Mouse (Mus musculus) liver, embryonic 11.5 days (tissue): ENCODE data around the gene Pcnx2. TPM values are rescaled to one million over a fixed set of nuclear protein-coding genes. Genes with fewer than 3 reads are reported as not detected.

ENCODE experiments used
- ATAC-seq: fragments of 200-750 bp; cut with Nextera tagmentation; replicated peaks from 2 replicates; pipeline ENCODE4 v1.8.0; 2017; ENCODE audit warnings: moderate number of reproducible peaks, mild to moderate bottlenecking, moderate TSS enrichment, moderate library complexity; ENCODE audit not compliant: low FRiP score
- DNase-seq: peaks from one replicate; pipeline ENCODE4 v3.0.0-alpha.2; 2017; ENCODE audit warnings: low spot score
- H3K27ac ChIP-seq: fragments of 300-500 bp; sonication (generic); 2 replicates; pipeline ENCODE4 v1.5.1; 2014; ENCODE audit warnings: mild to moderate bottlenecking, low read depth, low read length, control low read depth
- H3K27me3 ChIP-seq: fragments of 300-500 bp; sonication (generic); replicated peaks from 2 replicates; pipeline ENCODE4 v1.6.1; 2014; ENCODE audit warnings: low read length, mixed read lengths; ENCODE audit not compliant: control insufficient read depth, insufficient read depth
- H3K36me3 ChIP-seq: fragments of 300-500 bp; sonication (generic); 2 replicates; pipeline ENCODE4 v1.6.1; 2014; ENCODE audit warnings: mild to moderate bottlenecking, low read length, moderate library complexity, mixed read lengths; ENCODE audit not compliant: control insufficient read depth, insufficient read depth
- H3K4me1 ChIP-seq: fragments of 300-500 bp; sonication (generic); replicated peaks from 2 replicates; pipeline ENCODE4 v1.6.1; 2014; ENCODE audit warnings: low read length, mixed read lengths; ENCODE audit not compliant: control insufficient read depth, insufficient read depth
- H3K4me2 ChIP-seq: fragments of 300-500 bp; sonication (generic); 2 replicates; pipeline ENCODE4 v1.6.1; 2014; ENCODE audit warnings: mild to moderate bottlenecking, control low read depth, moderate library complexity
- H3K4me3 ChIP-seq: fragments of 300-500 bp; sonication (generic); 2 replicates; pipeline ENCODE4 v1.5.1; 2014; ENCODE audit warnings: low read depth, low read length, control low read depth
- H3K9ac ChIP-seq: fragments of 300-500 bp; sonication (generic); 2 replicates; pipeline ENCODE4 v1.6.1; 2014; ENCODE audit warnings: low read depth, low read length, control low read depth
- H3K9me3 ChIP-seq: fragments of 300-500 bp; sonication (generic); 2 replicates; pipeline ENCODE4 v1.6.1; 2016; ENCODE audit warnings: low read length, inconsistent platforms, mixed read lengths; ENCODE audit not compliant: control insufficient read depth
- WGBS: fragments of 180-500 bp; shearing (Covaris S2); extraction: QIAGEN DNeasy Blood & Tissue Kit; methylation state at CpG from one replicate; pipeline ENCODE4 v1.1.7; 2014; 5-methylcytosine and 5-hydroxymethylcytosine counted together
- polyA plus RNA-seq: library from polyadenylated mRNA; unstranded; fragments of >200 nt; fragmentation: Nextera tagmentation; extraction: Ambion mirVana; gene quantifications from 2 replicates; pipeline ENCODE4 v1.2.1, GENCODE M21; 2014

Gene Pcnx2
- polyA plus RNA-seq, 1 experiment from 2014 or later, result 0.67 TPM

DNA sequence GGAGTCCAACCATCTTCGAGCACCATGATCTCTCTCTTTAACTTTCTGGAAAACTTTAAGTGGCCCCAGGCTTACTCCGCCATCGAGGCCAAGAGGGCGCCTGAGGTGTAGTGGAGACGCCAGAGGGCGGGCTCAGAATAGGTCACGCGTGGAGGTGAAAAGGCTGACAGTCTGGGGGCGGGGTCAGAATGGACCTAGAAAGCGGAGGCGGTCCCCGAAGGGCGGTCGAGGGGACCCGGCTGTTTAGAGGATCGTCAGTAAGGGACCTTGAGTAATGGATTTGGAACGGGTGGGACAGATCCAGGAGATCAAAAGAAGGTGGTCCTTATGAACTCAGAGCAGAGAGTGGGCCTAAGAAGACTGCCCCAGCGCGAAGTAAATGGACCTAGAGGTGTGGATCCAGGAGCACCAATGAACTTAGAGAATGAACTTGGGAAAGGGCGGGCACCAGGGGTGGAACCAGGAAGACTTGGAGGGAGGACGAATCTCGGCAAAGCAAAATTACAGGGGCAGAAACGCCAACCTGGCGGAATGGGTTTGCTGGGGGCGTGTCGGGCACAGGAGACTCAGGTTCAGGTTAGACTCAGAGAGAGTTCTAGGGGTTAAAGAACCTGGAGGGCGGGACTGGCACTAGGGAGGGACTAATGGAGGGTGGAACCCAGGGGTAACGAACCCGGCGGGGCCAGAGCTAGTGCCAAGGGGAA lies 11.7 kb upstream of the Pcnx2 start:
- ATAC-seq, result peak; percentile 23; the same call in 1 of the 2 replicates
- Histone ChIP-seq H3K4me1 (no peaks in the 10 kb centered on the region; the same call in 1 of the 2 replicates), H3K4me2 (peak overlapping the region; percentile 82), H3K27me3 (peaks cover 54% of the 10 kb centered on the region), H3K4me3 (peak overlapping the region; percentile 42), H3K9me3 (no peaks in the 10 kb centered on the region), H3K36me3 (no peaks in the 10 kb centered on the region), H3K27ac (no peak overlapping the region), H3K9ac (no peak overlapping the region)
- DNase-seq, result peak; percentile 38
- WGBS, result 5% methylated on average over 30 of the region's 30 CpGs

DNA sequence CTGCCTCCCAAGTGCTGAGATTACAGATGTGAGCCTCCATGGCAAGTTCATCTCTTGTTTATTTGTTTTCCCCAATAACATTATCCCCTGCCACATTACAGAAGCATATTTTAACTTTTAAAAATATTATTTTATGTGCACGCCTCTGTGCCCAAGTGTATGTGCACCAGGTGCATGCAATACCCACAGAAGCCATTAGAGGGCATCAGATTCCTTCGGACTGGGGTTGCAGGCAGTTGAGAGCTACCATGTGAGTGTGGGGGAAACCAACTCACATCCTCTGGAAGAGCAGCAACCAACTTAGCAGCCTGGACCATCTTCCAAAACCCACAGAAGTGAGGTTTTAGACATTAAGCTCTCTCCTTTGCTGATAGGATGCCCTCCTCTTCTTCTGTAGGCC lies 9.2 kb upstream of the Pcnx2 start:
- Histone ChIP-seq H3K9ac (no peak overlapping the region), H3K27ac (no peak overlapping the region), H3K9me3 (no peaks in the 10 kb centered on the region), H3K4me2 (no peak overlapping the region), H3K36me3 (no peaks in the 10 kb centered on the region), H3K4me1 (no peaks in the 10 kb centered on the region; the same call in 1 of the 2 replicates), H3K27me3 (peaks cover 40% of the 10 kb centered on the region), H3K4me3 (no peak overlapping the region)
- WGBS, result 66% methylated on average over 2 of the region's 2 CpGs
- ATAC-seq (no peak), DNase-seq (no peak)

DNA sequence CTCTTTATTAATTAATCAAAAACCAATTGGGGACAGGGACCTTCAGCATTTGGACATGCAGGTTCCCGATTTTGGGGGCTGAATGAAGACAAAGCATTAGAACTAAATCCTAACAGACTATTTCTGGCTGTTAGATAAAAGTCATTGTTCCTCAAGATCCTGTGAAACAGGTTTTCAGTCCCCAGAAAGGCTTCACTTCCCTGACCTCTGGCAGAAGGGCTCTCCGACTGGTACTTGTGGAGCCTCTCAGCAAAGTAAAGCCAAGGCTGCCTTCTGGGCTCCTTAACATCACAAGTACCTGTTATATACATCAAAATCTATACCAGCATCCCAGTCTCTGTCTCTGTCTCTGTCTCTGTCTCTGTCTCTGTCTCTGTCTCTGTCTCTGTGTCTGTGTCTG lies 7.2 kb upstream of the Pcnx2 start:
- H3K36me3 ChIP-seq, result no peaks in the 10 kb centered on the region
- no peak overlapping the region for H3K27ac ChIP-seq
- no peaks in the 10 kb centered on the region for H3K4me1 ChIP-seq
- ATAC-seq, result no peak
- H3K4me3 ChIP-seq, result no peak overlapping the region
- H3K9me3 ChIP-seq, result no peaks in the 10 kb centered on the region
- H3K27me3 ChIP-seq, result peaks cover 21% of the 10 kb centered on the region
- H3K9ac ChIP-seq, result no peak overlapping the region
- H3K4me2 ChIP-seq, result no peak overlapping the region
- 67% methylated on average over 2 of the region's 2 CpGs for WGBS
- no peak for DNase-seq

DNA sequence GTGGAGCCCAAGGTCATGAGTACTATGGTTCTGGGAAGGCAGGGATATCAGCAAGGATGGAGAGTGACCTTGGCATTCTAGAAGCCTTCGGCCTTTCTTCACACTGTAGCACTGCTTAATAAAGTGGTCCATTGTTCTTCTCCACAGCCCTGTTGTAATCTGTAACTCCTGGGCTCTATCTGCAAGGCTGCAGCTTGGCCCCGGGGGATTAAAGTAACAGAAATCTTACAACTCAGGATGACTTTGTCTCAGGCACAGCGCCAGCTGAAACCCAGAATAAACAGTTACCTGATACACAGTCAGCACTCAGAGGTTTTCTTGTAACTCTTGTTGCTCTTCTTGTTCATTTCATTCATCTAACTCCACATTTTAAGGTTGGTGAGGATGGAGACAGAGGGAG lies 4.4 kb upstream of the Pcnx2 start:
- ATAC-seq (no peak), DNase-seq (no peak)
- 61% methylated on average over 3 of the region's 3 CpGs for WGBS

DNA sequence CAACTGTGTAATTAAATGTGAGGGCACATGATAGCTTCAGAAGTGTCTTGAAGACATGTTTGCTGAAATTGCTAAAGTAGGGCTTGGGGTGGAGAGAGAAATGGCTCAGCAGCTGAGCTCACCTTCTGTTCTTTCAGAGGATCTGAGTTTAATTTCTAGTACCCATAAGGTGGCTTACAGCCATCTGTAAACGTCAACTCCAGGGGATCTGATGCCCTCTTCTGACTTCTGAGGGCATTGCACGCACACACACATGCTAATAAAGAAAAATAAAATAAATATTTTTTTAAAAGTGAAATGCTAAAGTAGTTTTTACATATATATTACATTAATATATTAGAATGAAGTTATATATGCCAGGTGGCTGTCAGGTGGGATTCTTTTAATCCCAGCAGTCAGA lies 3.0 kb upstream of the Pcnx2 start:
- ATAC-seq (no peak), DNase-seq (no peak)
- Histone ChIP-seq H3K27ac (no peak overlapping the region), H3K4me1 (0 out of 2 replicates have a peak, but pooled peaks cover 3% of the 10 kb centered on the region), H3K4me2 (no peak overlapping the region), H3K27me3 (peaks cover 27% of the 10 kb centered on the region), H3K36me3 (no peaks in the 10 kb centered on the region), H3K4me3 (no peak overlapping the region), H3K9ac (no peak overlapping the region), H3K9me3 (no peaks in the 10 kb centered on the region)
- WGBS, result 12% methylated on average over 2 of the region's 2 CpGs

More for the DNA sequence above, 4.4 kb upstream of the Pcnx2 start:
- Histone ChIP-seq H3K4me3 (no peak overlapping the region), H3K27ac (no peak overlapping the region), H3K9me3 (no peaks in the 10 kb centered on the region), H3K9ac (no peak overlapping the region), H3K4me2 (no peak overlapping the region), H3K36me3 (no peaks in the 10 kb centered on the region), H3K4me1 (0 out of 2 replicates have a peak, but pooled peaks cover 3% of the 10 kb centered on the region), H3K27me3 (peaks cover 13% of the 10 kb centered on the region)

DNA sequence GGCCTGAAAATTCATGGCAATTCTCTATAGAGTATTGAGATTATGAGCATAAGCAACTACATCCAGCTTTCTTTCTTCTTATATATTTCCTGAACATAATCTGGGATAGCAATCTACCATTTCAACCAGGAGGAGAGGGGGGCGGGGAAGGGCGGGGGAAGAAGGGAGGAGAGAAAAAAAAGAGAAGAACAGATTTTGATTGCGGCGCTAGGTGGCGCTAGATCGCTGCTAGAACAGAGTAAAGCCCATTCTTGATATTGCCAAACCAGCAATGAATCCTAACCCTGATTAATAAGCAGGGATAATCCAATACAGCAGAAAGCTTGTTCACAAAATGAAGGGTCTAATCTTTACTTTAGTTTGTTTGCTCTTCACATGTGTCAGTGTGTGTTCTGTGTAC lies 782 bp upstream of the Pcnx2 start:
- ATAC-seq (no peak), DNase-seq (no peak)
- no peak overlapping the region for H3K9ac ChIP-seq
- WGBS, result 0% methylated on average over 6 of the region's 6 CpGs
- H3K4me2 ChIP-seq, result no peak overlapping the region
- no peak overlapping the region for H3K4me3 ChIP-seq
- H3K4me1 ChIP-seq, result 0 out of 2 replicates have a peak, but pooled peaks cover 3% of the 10 kb centered on the region
- no peak overlapping the region for H3K27ac ChIP-seq
- H3K9me3 ChIP-seq, result no peaks in the 10 kb centered on the region
- H3K27me3 ChIP-seq, result peaks cover 28% of the 10 kb centered on the region
- H3K36me3 ChIP-seq, result no peaks in the 10 kb centered on the region

DNA sequence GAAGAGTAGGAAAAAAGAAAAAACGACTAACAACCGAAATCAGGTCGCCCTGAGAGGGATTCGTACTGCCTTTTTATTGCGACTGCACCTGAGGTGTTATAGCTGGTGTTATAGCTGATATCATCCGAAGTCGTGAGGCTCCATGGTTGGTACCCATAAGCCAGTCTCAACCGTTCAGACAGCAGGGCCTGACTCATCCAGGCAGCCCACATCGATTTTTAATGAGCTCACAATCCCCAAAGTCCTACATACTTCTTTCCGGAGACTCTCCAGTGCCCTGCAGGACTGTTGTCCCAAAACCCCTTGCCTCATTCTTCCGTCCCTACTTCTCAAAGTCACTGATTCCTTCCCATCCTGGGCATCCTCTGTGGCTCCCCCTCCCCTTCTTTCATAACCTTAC lies 729 bp downstream of the Pcnx2 start:
- Histone ChIP-seq H3K36me3 (no peaks in the 10 kb centered on the region), H3K4me3 (no peak overlapping the region), H3K9ac (no peak overlapping the region), H3K27ac (no peak overlapping the region), H3K4me1 (0 out of 2 replicates have a peak, but pooled peaks cover 3% of the 10 kb centered on the region), H3K9me3 (no peaks in the 10 kb centered on the region), H3K27me3 (peaks cover 28% of the 10 kb centered on the region), H3K4me2 (no peak overlapping the region)
- no peak for DNase-seq
- ATAC-seq, result no peak
- 55% methylated on average over 11 of the region's 11 CpGs for WGBS

DNA sequence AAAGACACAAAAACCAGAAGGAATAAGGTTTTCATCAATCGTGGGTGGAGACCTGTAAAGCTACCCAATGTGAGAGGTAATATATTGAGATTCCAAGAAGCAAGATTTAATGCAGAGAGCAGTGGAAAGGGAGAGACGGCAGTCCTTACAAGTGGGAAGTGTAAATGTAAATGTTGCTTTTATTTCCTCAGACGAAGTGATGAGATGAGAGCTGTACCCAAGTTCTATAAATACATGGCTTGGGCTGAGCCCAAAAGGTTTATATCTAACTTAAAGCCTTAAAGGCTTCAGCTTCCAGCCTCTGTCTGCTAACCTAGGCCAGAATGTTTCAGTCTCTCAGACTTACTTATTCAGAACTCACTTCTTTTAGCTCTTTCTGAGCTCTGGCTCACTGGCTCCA lies 8.2 kb downstream of the Pcnx2 start:
- no peaks in the 10 kb centered on the region for H3K9me3 ChIP-seq
- no peaks in the 10 kb centered on the region for H3K36me3 ChIP-seq
- no peak overlapping the region for H3K9ac ChIP-seq
- no peak overlapping the region for H3K4me2 ChIP-seq
- no peaks in the 10 kb centered on the region for H3K27me3 ChIP-seq
- no peak for DNase-seq
- H3K4me3 ChIP-seq, result no peak overlapping the region
- no peak for ATAC-seq
- no peaks in the 10 kb centered on the region for H3K4me1 ChIP-seq
- H3K27ac ChIP-seq, result no peak overlapping the region
- WGBS, result 80% methylated on average over 3 of the region's 3 CpGs

DNA sequence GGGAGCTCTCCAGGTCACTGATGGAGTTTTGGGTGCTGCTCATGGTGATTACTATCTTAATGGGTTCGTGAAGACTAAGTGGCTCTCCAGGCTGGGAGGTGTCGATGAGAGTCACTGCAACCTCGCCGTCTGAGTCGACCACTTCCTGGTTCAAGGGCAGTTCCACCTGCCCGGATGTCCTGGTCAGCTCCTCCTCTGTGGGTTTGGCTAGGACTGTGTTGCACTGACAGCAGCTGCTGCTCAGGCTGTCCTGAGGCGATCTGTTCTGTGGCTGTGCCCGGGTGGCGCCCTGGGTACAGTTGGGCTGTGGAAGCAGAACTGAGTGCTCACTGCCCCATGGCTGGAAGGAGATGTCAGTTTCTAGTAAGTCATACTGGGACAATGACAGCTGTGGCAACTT lies 10.6 kb downstream of the Pcnx2 start:
- no peak overlapping the region for H3K4me2 ChIP-seq
- no peaks in the 10 kb centered on the region for H3K36me3 ChIP-seq
- no peak overlapping the region for H3K27ac ChIP-seq
- H3K4me3 ChIP-seq, result no peak overlapping the region
- no peak for DNase-seq
- no peaks in the 10 kb centered on the region for H3K9me3 ChIP-seq
- H3K4me1 ChIP-seq, result no peaks in the 10 kb centered on the region
- H3K27me3 ChIP-seq, result no peaks in the 10 kb centered on the region
- no peak for ATAC-seq
- WGBS, result 64% methylated on average over 9 of the region's 9 CpGs
- H3K9ac ChIP-seq, result no peak overlapping the region
